Mouse (Mus musculus): ENCODE data around the gene Slc2a6. TPM values are rescaled to one million over a fixed set of nuclear protein-coding genes. Genes with fewer than 3 reads are reported as not detected.

Slc2a6 gene
- polyA plus RNA-seq, 1 experiment from 2014 or later = 0.59 TPM

- no peak for ATAC-seq
- no peak overlapping the region for H3K27ac ChIP-seq (ENCODE audit: low read depth, low read length)
- WGBS = 33% methylated on average over 6 of the region's 6 CpGs
- no peaks in the 10 kb centered on the region for H3K9me3 ChIP-seq (ENCODE audit: control insufficient read depth)
- TF ChIP-seq CTCF (IDR thresholded peaks at IDR 0.05; ENCODE audit: low read depth) = no peak
- H3K4me1 ChIP-seq (replicated peaks; ENCODE audit: control insufficient read depth, insufficient read depth, low read length) = no peaks in the 10 kb centered on the region
- H3K4me2 ChIP-seq (replicated peaks; ENCODE audit: low read depth) = no peak overlapping the region
- no peak overlapping the region for H3K9ac ChIP-seq (ENCODE audit: low read depth, low read length)
- H3K27me3 ChIP-seq (replicated peaks; ENCODE audit: control insufficient read depth, insufficient read depth, low read length) = no peaks in the 10 kb centered on the region
- H3K4me3 ChIP-seq (ENCODE audit: low read depth, low read length) = no peak overlapping the region
- H3K36me3 ChIP-seq (ENCODE audit: control insufficient read depth, insufficient read depth) = no peaks in the 10 kb centered on the region
These were observed 21.6 kb upstream of the Slc2a6 start for GRCm38 (mm10) chr2:27049408-27049807.

DNA sequence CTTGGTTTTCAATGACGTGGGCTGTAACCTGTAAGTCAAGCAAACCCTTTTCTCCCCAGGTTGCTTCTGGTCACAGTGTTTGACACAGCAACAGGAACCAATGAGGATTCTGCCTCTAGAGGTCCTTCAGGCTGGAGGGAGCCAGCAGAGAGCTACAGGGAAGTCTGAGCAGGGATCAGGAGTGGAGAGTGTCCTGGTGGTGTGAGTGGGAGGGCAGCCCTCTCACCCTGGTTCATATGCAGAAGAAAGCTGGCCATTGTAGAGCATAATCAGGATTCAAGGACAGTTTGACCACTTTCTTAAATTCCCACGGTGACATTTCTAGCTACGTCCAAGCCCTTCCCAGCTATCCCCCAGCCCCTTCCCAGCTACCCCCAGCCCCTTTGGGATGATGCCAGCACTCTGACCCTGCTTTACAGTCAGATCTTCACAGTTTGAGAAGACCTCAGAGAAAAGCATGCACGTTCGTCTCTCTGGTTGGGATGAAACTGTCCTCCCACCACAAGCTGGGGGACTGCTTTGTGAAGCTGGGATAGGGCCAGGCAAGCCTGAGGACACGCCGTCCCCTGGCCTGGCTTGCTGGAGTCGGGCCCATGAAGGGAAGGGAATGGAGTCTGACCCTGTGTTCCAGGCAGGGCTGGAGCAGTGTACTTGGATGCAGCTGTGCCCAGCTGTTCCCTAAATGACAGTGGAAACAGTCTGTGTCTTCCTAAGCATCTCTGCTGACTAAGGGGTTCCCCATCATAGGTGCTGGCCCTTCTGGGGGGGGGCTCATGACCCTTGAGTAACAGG is 18.4 kb upstream of the Slc2a6 start:
- no peaks in the 10 kb centered on the region for H3K9me3 ChIP-seq (ENCODE audit: control insufficient read depth)

GRCm38 (mm10) chr2:27044641-27045040 is 16.8 kb upstream of the Slc2a6 start:
- Histone ChIP-seq H3K4me2 (replicated peaks; ENCODE audit: low read depth) (no peak overlapping the region), H3K9ac (ENCODE audit: low read depth, low read length) (no peak overlapping the region), H3K9me3 (ENCODE audit: control insufficient read depth) (no peaks in the 10 kb centered on the region), H3K27ac (ENCODE audit: low read depth, low read length) (no peak overlapping the region), H3K36me3 (ENCODE audit: control insufficient read depth, insufficient read depth) (no peaks in the 10 kb centered on the region), H3K4me1 (replicated peaks; ENCODE audit: control insufficient read depth, insufficient read depth, low read length) (no peaks in the 10 kb centered on the region), H3K27me3 (replicated peaks; ENCODE audit: control insufficient read depth, insufficient read depth, low read length) (no peaks in the 10 kb centered on the region), H3K4me3 (ENCODE audit: low read depth, low read length) (no peak overlapping the region)
- no peak for TF ChIP-seq CTCF (IDR thresholded peaks at IDR 0.05; ENCODE audit: low read depth)
- 83% methylated on average over 3 of the region's 3 CpGs for WGBS
- ATAC-seq = no peak

More for the DNA sequence above, 18.4 kb upstream of the Slc2a6 start:
- no peak for TF ChIP-seq CTCF (IDR thresholded peaks at IDR 0.05; ENCODE audit: low read depth)
- 53% methylated on average over 8 of the region's 8 CpGs for WGBS
- Histone ChIP-seq H3K4me1 (replicated peaks; ENCODE audit: control insufficient read depth, insufficient read depth, low read length) (no peaks in the 10 kb centered on the region), H3K27ac (ENCODE audit: low read depth, low read length) (no peak overlapping the region), H3K9ac (ENCODE audit: low read depth, low read length) (no peak overlapping the region), H3K4me3 (ENCODE audit: low read depth, low read length) (no peak overlapping the region), H3K36me3 (ENCODE audit: control insufficient read depth, insufficient read depth) (no peaks in the 10 kb centered on the region), H3K4me2 (replicated peaks; ENCODE audit: low read depth) (no peak overlapping the region), H3K27me3 (replicated peaks; ENCODE audit: control insufficient read depth, insufficient read depth, low read length) (no peaks in the 10 kb centered on the region)
- no peak for ATAC-seq

DNA sequence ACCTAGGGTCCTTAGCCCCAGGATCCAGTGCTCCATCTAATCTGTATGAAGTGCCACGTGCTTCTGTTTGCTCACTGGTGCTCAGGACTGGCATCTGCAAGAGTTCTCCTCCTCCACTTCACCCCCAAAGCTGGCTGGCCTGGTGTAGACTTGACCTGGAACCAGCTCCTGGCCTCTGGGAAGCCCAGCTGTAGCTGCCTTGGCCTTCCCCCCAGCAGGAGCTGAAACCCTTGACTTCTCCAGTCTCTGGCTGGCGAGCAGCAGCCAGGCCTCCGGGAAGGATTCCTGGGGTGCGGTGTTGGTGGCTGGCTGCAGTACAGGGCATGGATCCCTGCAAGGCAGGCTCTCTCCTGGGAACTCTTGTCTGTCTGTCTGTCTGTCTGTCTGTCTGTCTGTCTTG is 16.4 kb upstream of the Slc2a6 start:
- no peak for TF ChIP-seq CTCF (IDR thresholded peaks at IDR 0.05; ENCODE audit: low read depth)
- Histone ChIP-seq H3K36me3 (ENCODE audit: control insufficient read depth, insufficient read depth) (no peaks in the 10 kb centered on the region), H3K27me3 (replicated peaks; ENCODE audit: control insufficient read depth, insufficient read depth, low read length) (no peaks in the 10 kb centered on the region), H3K27ac (ENCODE audit: low read depth, low read length) (no peak overlapping the region), H3K9me3 (ENCODE audit: control insufficient read depth) (no peaks in the 10 kb centered on the region), H3K4me3 (ENCODE audit: low read depth, low read length) (no peak overlapping the region), H3K9ac (ENCODE audit: low read depth, low read length) (no peak overlapping the region), H3K4me2 (replicated peaks; ENCODE audit: low read depth) (no peak overlapping the region), H3K4me1 (replicated peaks; ENCODE audit: control insufficient read depth, insufficient read depth, low read length) (no peaks in the 10 kb centered on the region)
- ATAC-seq = no peak
- WGBS = 84% methylated on average over 4 of the region's 4 CpGs

- WGBS = 14% methylated on average over 3 of the region's 3 CpGs
These were observed 15.7 kb upstream of the Slc2a6 start for GRCm38 (mm10) chr2:27043461-27043860.

GRCm38 (mm10) chr2:27042131-27042844 is 14.5 kb upstream of the Slc2a6 start:
- no peak overlapping the region for H3K4me3 ChIP-seq (ENCODE audit: low read depth, low read length)
- H3K27me3 ChIP-seq (replicated peaks; ENCODE audit: control insufficient read depth, insufficient read depth, low read length) = no peaks in the 10 kb centered on the region
- H3K27ac ChIP-seq (ENCODE audit: low read depth, low read length) = no peak overlapping the region
- H3K36me3 ChIP-seq (ENCODE audit: control insufficient read depth, insufficient read depth) = no peaks in the 10 kb centered on the region
- 66% methylated on average over 8 of the region's 8 CpGs for whole genome bisulfite sequencing
- no peak overlapping the region for H3K9ac ChIP-seq (ENCODE audit: low read depth, low read length)
- no peak for ATAC-seq
- H3K9me3 ChIP-seq (ENCODE audit: control insufficient read depth) = no peaks in the 10 kb centered on the region
- H3K4me1 ChIP-seq (replicated peaks; ENCODE audit: control insufficient read depth, insufficient read depth, low read length) = no peaks in the 10 kb centered on the region
- TF ChIP-seq CTCF (IDR thresholded peaks at IDR 0.05; ENCODE audit: low read depth) = no peak
- no peak overlapping the region for H3K4me2 ChIP-seq (replicated peaks; ENCODE audit: low read depth)

More at GRCm38 (mm10) chr2:27043461-27043860, 15.7 kb upstream of the Slc2a6 start:
- peak; percentile 44; the same call in 1 of the 2 replicates for ATAC-seq
- no peaks in the 10 kb centered on the region for H3K27me3 ChIP-seq (replicated peaks; ENCODE audit: control insufficient read depth, insufficient read depth, low read length)
- no peaks in the 10 kb centered on the region for H3K36me3 ChIP-seq (ENCODE audit: control insufficient read depth, insufficient read depth)
- H3K4me1 ChIP-seq (replicated peaks; ENCODE audit: control insufficient read depth, insufficient read depth, low read length) = no peaks in the 10 kb centered on the region
- no peak overlapping the region for H3K9ac ChIP-seq (ENCODE audit: low read depth, low read length)
- H3K4me3 ChIP-seq (ENCODE audit: low read depth, low read length) = no peak overlapping the region
- H3K27ac ChIP-seq (ENCODE audit: low read depth, low read length) = no peak overlapping the region
- H3K9me3 ChIP-seq (ENCODE audit: control insufficient read depth) = no peaks in the 10 kb centered on the region
- peak; percentile 92 for TF ChIP-seq CTCF (IDR thresholded peaks at IDR 0.05; ENCODE audit: low read depth)
- no peak overlapping the region for H3K4me2 ChIP-seq (replicated peaks; ENCODE audit: low read depth)
